Mouse (Mus musculus) neural tube, embryonic 12.5 days (tissue): ENCODE measurements around the gene Trim63. TPM values are rescaled to one million over a fixed set of nuclear protein-coding genes. Genes with fewer than 3 reads are reported as not detected.
A peak's percentile ranks its signal among the peaks of the same experiment; 100 is the strongest.
"Not testable (repeated sequence)": the region's sequence is repeated elsewhere in the genome, so short reads cannot be mapped to it uniquely, and the experiment has no call there.

Source experiments
- ATAC-seq: fragments of 200-750 bp; cut with Nextera tagmentation; 2 replicates; pipeline ENCODE4 v1.8.0; 2017; ENCODE audit warnings: low read depth, mild to moderate bottlenecking, moderate TSS enrichment, moderate library complexity; ENCODE audit not compliant: low FRiP score
- H3K27ac ChIP-seq: fragments of 300-500 bp; sonication (generic); 2 replicates; pipeline ENCODE4 v1.5.1; 2016
- H3K27me3 ChIP-seq: fragments of 300-500 bp; sonication (generic); replicated peaks from 2 replicates; pipeline ENCODE4 v1.6.1; 2016; ENCODE audit warnings: mild to moderate bottlenecking
- H3K36me3 ChIP-seq: fragments of 300-500 bp; sonication (generic); 2 replicates; pipeline ENCODE4 v1.6.1; 2016; ENCODE audit warnings: mild to moderate bottlenecking
- H3K4me1 ChIP-seq: fragments of 300-500 bp; sonication (generic); 2 replicates; pipeline ENCODE4 v1.6.1; 2016
- H3K4me2 ChIP-seq: fragments of 300-500 bp; sonication (generic); replicated peaks from 2 replicates; pipeline ENCODE4 v1.6.1; 2016; ENCODE audit warnings: mild to moderate bottlenecking
- H3K4me3 ChIP-seq: fragments of 300-500 bp; sonication (generic); 2 replicates; pipeline ENCODE4 v1.5.1; 2016
- H3K9ac ChIP-seq: fragments of 300-500 bp; sonication (generic); 2 replicates; pipeline ENCODE4 v1.6.1; 2016; ENCODE audit warnings: mild to moderate bottlenecking
- H3K9me3 ChIP-seq: fragments of 300-500 bp; sonication (generic); 2 replicates; pipeline ENCODE4 v1.6.1; 2016; ENCODE audit warnings: mild to moderate bottlenecking
- WGBS: fragments of 180-500 bp; shearing (Covaris S2); methylation state at CpG from one replicate; pipeline ENCODE4 v1.1.7; 2016; 5-methylcytosine and 5-hydroxymethylcytosine counted together
- polyA plus RNA-seq: library from polyadenylated mRNA; unstranded; fragments of >200 nt; fragmentation: Nextera tagmentation; extraction: Ambion mirVana; gene quantifications from 2 replicates; pipeline ENCODE4 v1.2.1, GENCODE M21; 2016

Trim63 gene
- polyA plus RNA-seq, 1 experiment from 2014 or later: 2.9 TPM

GRCm38 (mm10) chr4:134321524-134321923, 6.6 kb downstream of the Trim63 start:
- Histone ChIP-seq H3K4me3 (no peak overlapping the region), H3K9me3 (no peaks in the 10 kb centered on the region), H3K27me3 (no peaks in the 10 kb centered on the region), H3K4me2 (no peak overlapping the region), H3K27ac (no peak overlapping the region), H3K4me1 (no peaks in the 10 kb centered on the region), H3K36me3 (no peaks in the 10 kb centered on the region), H3K9ac (no peak overlapping the region)
- 69% methylated on average over 3 of the region's 3 CpGs for WGBS
- ATAC-seq: no peak

- H3K4me1 ChIP-seq: no peaks in the 10 kb centered on the region
- H3K9ac ChIP-seq: no peak overlapping the region
- H3K27me3 ChIP-seq: no peaks in the 10 kb centered on the region
- no peaks in the 10 kb centered on the region for H3K9me3 ChIP-seq
- H3K27ac ChIP-seq: no peak overlapping the region
- H3K4me2 ChIP-seq: no peak overlapping the region
- no peak overlapping the region for H3K4me3 ChIP-seq
- WGBS: 83% methylated on average over 5 of the region's 5 CpGs
- H3K36me3 ChIP-seq: no peaks in the 10 kb centered on the region
- ATAC-seq: no peak
Observed at GRCm38 (mm10) chr4:134324655-134325054, 9.7 kb downstream of the Trim63 start.

GRCm38 (mm10) chr4:134326859-134327530, 12.1 kb downstream of the Trim63 start:
- no peak overlapping the region for H3K9ac ChIP-seq

GRCm38 (mm10) chr4:134328151-134328550, 13.2 kb downstream of the Trim63 start:
- Histone ChIP-seq H3K4me3 (no peak overlapping the region), H3K9me3 (no peaks in the 10 kb centered on the region), H3K9ac (no peak overlapping the region), H3K36me3 (no peaks in the 10 kb centered on the region), H3K4me1 (no peaks in the 10 kb centered on the region), H3K4me2 (no peak overlapping the region), H3K27ac (no peak overlapping the region), H3K27me3 (no peaks in the 10 kb centered on the region)
- 59% methylated on average over 8 of the region's 8 CpGs for WGBS
- no peak for ATAC-seq

More at GRCm38 (mm10) chr4:134326859-134327530, 12.1 kb downstream of the Trim63 start:
- no peak overlapping the region for H3K27ac ChIP-seq
- H3K36me3 ChIP-seq: no peaks in the 10 kb centered on the region
- H3K4me3 ChIP-seq: no peak overlapping the region
- H3K4me1 ChIP-seq: no peaks in the 10 kb centered on the region
- H3K9me3 ChIP-seq: no peaks in the 10 kb centered on the region
- no peaks in the 10 kb centered on the region for H3K27me3 ChIP-seq
- WGBS: 68% methylated on average over 5 of the region's 5 CpGs
- ATAC-seq: no peak
- no peak overlapping the region for H3K4me2 ChIP-seq

- no peaks in the 10 kb centered on the region for H3K4me1 ChIP-seq
- H3K4me2 ChIP-seq: no peak overlapping the region
- WGBS: 86% methylated on average over 8 of the region's 8 CpGs
- H3K27me3 ChIP-seq: no peaks in the 10 kb centered on the region
- H3K36me3 ChIP-seq: no peaks in the 10 kb centered on the region
- no peaks in the 10 kb centered on the region for H3K9me3 ChIP-seq
- no peak overlapping the region for H3K9ac ChIP-seq
- H3K27ac ChIP-seq: no peak overlapping the region
- ATAC-seq: no peak
- H3K4me3 ChIP-seq: no peak overlapping the region
Observed at GRCm38 (mm10) chr4:134328832-134329231, 13.9 kb downstream of the Trim63 start.

GRCm38 (mm10) chr4:134330281-134330680, 15.4 kb downstream of the Trim63 start:
- ATAC-seq: no peak
- 70% methylated on average over 5 of the region's 5 CpGs for WGBS
- no peak overlapping the region for H3K27ac ChIP-seq

GRCm38 (mm10) chr4:134341231-134341630, 26.3 kb downstream of the Trim63 start:
- H3K9ac ChIP-seq, H3K4me2 ChIP-seq, H3K9me3 ChIP-seq, H3K4me3 ChIP-seq, H3K36me3 ChIP-seq, ATAC-seq, H3K27ac ChIP-seq: not testable (repeated sequence)
- WGBS: 79% methylated on average over 6 of the region's 6 CpGs
- Histone ChIP-seq H3K27me3 (peaks cover 49% of the 10 kb centered on the region), H3K4me1 (peaks cover 12% of the 10 kb centered on the region)

More at GRCm38 (mm10) chr4:134330281-134330680, 15.4 kb downstream of the Trim63 start:
- Histone ChIP-seq H3K27me3 (no peaks in the 10 kb centered on the region), H3K36me3 (no peaks in the 10 kb centered on the region), H3K9ac (no peak overlapping the region), H3K4me3 (no peak overlapping the region), H3K4me1 (no peaks in the 10 kb centered on the region), H3K9me3 (no peaks in the 10 kb centered on the region), H3K4me2 (no peak overlapping the region)

GRCm38 (mm10) chr4:134342213-134342779, 27.4 kb downstream of the Trim63 start:
- no peak overlapping the region for H3K4me3 ChIP-seq
- WGBS: 44% methylated on average over 11 of the region's 11 CpGs
- no peak overlapping the region for H3K27ac ChIP-seq
- H3K4me2 ChIP-seq: no peak overlapping the region
- peaks cover 12% of the 10 kb centered on the region for H3K4me1 ChIP-seq
- H3K9ac ChIP-seq: no peak overlapping the region
- H3K36me3 ChIP-seq: no peaks in the 10 kb centered on the region
- H3K27me3 ChIP-seq: peaks cover 52% of the 10 kb centered on the region
- no peaks in the 10 kb centered on the region for H3K9me3 ChIP-seq
- ATAC-seq: no peak

- Histone ChIP-seq H3K9me3 (no peaks in the 10 kb centered on the region), H3K9ac (no peak within 1 kb of the TSS), H3K4me1 (peaks cover 12% of the 10 kb centered on the region), H3K27me3 (peaks cover 52% of the 10 kb centered on the region), H3K27ac (no peak within 1 kb of the TSS), H3K36me3 (no peaks in the 10 kb centered on the region), H3K4me3 (peak within 1 kb of the TSS; percentile 18; the same call in 1 of the 2 replicates), H3K4me2 (peak within 1 kb of the TSS; percentile 54)
- WGBS: 2% methylated on average over 61 of the region's 61 CpGs
- ATAC-seq: no peak
Observed at GRCm38 (mm10) chr4:134343071-134344031, 28.4 kb downstream of the Trim63 start, which contains the start of gene Slc30a2. Gene Slc30a2, plus strand, starts transcription at chr4:134343181.

- no peak overlapping the region for H3K9ac ChIP-seq
- ATAC-seq: no peak
- no peak overlapping the region for H3K4me2 ChIP-seq
- H3K36me3 ChIP-seq: no peaks in the 10 kb centered on the region
- H3K9me3 ChIP-seq: no peaks in the 10 kb centered on the region
- 48% methylated on average over 3 of the region's 3 CpGs for WGBS
- H3K4me1 ChIP-seq: peaks cover 12% of the 10 kb centered on the region
- H3K27ac ChIP-seq: no peak overlapping the region
- peaks cover 52% of the 10 kb centered on the region for H3K27me3 ChIP-seq
- no peak overlapping the region for H3K4me3 ChIP-seq
Observed at GRCm38 (mm10) chr4:134344620-134345019, 29.7 kb downstream of the Trim63 start.

GRCm38 (mm10) chr4:134345802-134346201, 30.9 kb downstream of the Trim63 start:
- no peak for ATAC-seq
- Histone ChIP-seq H3K9me3 (no peaks in the 10 kb centered on the region), H3K4me1 (peaks cover 12% of the 10 kb centered on the region), H3K27ac (no peak overlapping the region), H3K4me3 (no peak overlapping the region), H3K36me3 (no peaks in the 10 kb centered on the region), H3K9ac (no peak overlapping the region), H3K27me3 (peaks cover 50% of the 10 kb centered on the region), H3K4me2 (no peak overlapping the region)
- 91% methylated on average over 15 of the region's 15 CpGs for WGBS

- no peak for ATAC-seq
Observed at GRCm38 (mm10) chr4:134348078-134348477, 33.2 kb downstream of the Trim63 start.

More at GRCm38 (mm10) chr4:134348078-134348477, 33.2 kb downstream of the Trim63 start:
- WGBS: 80% methylated on average over 11 of the region's 11 CpGs
- H3K4me3 ChIP-seq: no peak overlapping the region
- H3K4me2 ChIP-seq: no peak overlapping the region
- H3K9me3 ChIP-seq: no peaks in the 10 kb centered on the region
- no peak overlapping the region for H3K9ac ChIP-seq
- H3K27ac ChIP-seq: no peak overlapping the region
- H3K27me3 ChIP-seq: peaks cover 32% of the 10 kb centered on the region
- H3K4me1 ChIP-seq: peaks cover 17% of the 10 kb centered on the region
- H3K36me3 ChIP-seq: no peaks in the 10 kb centered on the region
